Mouse (Mus musculus): ENCODE results near the gene Gpr137. TPM values are rescaled to one million over a fixed set of nuclear protein-coding genes. Genes with fewer than 3 reads are reported as not detected.
A peak's percentile ranks its signal among the peaks of the same experiment; 100 is the strongest.

Gene Gpr137
- polyA plus RNA-seq, 1 experiment from 2014 or later = 26.9 TPM

DNA sequence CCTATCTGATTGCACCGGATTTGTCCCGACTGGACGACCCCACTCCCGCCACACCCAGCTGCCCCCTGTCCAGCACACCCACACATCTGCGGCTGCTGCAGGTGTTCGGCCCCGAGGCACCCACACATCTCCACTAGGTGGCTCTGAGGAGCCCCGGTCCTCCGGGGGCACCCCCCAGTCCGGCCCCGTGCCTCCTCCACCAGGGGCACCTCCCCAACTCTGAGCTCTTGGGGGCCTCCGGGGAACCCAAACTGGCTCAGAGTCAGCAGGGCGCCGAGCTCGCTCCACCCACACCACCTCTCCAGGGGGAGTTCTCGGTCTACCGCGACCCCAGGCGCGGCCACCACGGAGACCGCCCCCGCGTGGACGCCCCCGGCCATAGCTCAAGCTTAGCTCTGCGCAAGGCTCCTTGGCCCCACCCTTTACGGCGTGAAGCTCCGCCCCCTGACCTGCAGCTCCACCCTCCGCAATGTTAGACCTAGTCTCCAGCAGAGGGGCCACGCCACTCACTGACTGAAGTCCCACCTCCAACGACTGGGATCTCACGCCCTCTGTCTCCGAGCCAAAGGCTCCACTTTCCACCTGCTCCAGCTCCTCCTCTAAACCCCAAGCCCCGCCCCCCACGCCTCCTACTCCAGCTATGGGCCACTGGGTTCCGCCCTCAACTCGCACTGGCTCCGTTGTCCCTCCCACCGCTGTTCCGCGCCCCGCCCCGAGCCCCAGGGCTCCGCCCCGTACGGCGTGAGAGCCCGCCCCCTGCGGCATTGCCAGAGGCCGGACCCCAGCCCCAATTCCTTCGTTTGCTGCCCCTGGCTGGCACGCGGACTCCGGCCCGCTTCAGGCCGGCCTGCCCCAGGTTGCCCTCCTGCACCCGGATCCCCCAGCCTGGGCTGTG, 37.5 kb upstream of the Gpr137 start:
- Histone ChIP-seq H3K9ac (peak overlapping the region; percentile 80), H3K4me1 (peaks cover 44% of the 10 kb centered on the region), H3K4me2 (peak overlapping the region; percentile 85), H3K36me3 (peaks cover 47% of the 10 kb centered on the region), H3K9me3 (no peaks in the 10 kb centered on the region), H3K4me3 (peak overlapping the region; percentile 66), H3K27ac (peak overlapping the region; percentile 91), H3K27me3 (no peaks in the 10 kb centered on the region)
- peak; percentile 86 for ATAC-seq (ENCODE audit: insufficient number of reproducible peaks, insufficient read depth, low FRiP score, low TSS enrichment, low read depth)
- under 1% methylated on average over 59 of the region's 59 CpGs for WGBS

DNA sequence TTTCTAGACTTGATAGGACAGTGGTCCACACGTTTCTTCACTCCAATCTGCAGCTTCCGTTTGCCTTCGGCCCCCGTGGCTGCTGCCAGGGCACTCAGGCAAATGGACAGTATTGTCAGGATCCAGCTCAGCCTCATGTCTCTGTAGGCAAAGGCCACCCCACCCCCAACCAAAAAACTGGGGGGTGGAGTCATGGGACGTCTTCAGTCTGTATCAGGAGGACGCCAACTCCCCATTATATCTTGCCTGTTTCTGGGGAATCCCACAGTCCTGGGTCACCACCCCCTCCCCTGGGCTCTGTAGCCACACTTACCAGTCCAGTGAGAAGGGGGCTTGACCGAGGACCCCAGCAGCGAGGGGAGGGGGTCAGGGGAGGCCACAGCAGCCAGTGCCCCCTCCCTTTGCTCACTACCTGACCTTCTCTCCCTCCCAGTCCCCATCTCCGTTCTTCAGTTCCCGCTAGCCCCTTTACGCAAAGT, 36.8 kb upstream of the Gpr137 start:
- no peaks in the 10 kb centered on the region for H3K9me3 ChIP-seq
- whole genome bisulfite sequencing = 14% methylated on average over 11 of the region's 11 CpGs
- peak overlapping the region; percentile 66 for H3K4me3 ChIP-seq
- peak overlapping the region; percentile 91 for H3K27ac ChIP-seq
- H3K4me1 ChIP-seq = peaks cover 46% of the 10 kb centered on the region
- ATAC-seq (ENCODE audit: insufficient number of reproducible peaks, insufficient read depth, low FRiP score, low TSS enrichment, low read depth) = no peak
- H3K27me3 ChIP-seq = no peaks in the 10 kb centered on the region
- peak overlapping the region; percentile 63 for H3K9ac ChIP-seq
- peak overlapping the region; percentile 85 for H3K4me2 ChIP-seq
- peaks cover 43% of the 10 kb centered on the region for H3K36me3 ChIP-seq

DNA sequence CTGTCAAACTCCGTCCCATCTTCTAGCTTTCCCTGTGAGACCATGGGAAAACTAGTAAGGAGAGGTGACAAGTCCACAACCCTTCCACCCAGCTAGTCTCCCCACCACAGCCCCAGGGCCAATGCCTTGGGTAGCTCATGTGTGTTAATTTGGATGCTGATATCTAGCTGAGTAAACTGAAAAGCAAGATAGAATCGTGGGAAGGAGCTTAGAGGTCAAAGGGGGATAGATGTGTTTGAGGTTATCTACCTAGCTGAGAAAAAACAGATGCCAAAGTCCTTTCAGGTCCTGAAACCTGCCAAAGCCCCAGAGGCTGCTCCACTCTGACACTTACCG, 36.3 kb upstream of the Gpr137 start:
- ATAC-seq (ENCODE audit: insufficient number of reproducible peaks, insufficient read depth, low FRiP score, low TSS enrichment, low read depth) = no peak
- H3K27ac ChIP-seq = peak overlapping the region; percentile 91
- H3K9ac ChIP-seq = peak overlapping the region; percentile 63
- peak overlapping the region; percentile 85 for H3K4me2 ChIP-seq
- no peaks in the 10 kb centered on the region for H3K27me3 ChIP-seq
- H3K4me1 ChIP-seq = peaks cover 50% of the 10 kb centered on the region
- 39% methylated on average over 3 of the region's 3 CpGs for WGBS
- H3K36me3 ChIP-seq = peaks cover 38% of the 10 kb centered on the region
- H3K9me3 ChIP-seq = no peaks in the 10 kb centered on the region
- H3K4me3 ChIP-seq = peak overlapping the region; percentile 66

DNA sequence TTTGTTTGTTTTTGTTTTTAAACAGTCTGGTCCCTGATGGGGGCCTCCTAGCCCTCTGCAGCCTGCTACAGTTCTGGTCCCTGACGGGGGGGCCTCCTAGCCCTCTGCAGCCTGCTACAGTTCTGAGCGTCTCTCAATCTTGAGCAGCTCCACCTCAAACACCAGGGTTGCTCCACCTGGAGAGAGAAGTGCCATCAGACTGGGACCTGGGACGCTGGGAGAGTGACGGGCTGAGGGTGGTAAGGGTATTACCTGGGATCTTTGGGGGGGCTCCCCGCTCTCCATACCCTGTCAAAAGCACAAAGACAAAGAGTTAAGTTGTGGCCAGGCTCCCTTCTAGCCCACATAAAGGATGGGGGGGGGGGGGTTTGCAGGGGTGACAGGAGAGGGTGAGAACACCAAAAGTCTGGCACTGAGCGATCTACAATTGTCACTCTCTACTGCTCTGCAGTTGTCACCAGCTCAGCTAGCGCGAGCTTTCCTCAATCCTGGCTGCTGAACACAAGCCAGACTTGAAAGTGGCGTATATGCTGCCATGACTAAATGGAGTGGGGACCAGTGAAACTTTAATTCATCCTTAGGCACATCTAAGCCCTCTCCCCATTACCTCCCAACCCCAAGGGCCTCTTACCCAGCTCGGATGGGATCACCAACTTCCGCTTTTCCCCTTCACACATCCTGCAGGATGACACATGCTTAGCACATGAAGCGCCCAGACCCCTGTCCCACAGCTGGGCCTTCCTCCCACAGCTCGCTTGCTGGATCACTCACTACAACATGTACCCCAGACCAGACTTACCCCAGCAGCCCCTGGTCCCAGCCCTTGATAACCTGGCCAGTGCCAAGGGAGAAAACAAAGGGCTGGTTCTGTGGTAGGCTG, 35.7 kb upstream of the Gpr137 start:
- Histone ChIP-seq H3K9me3 (no peaks in the 10 kb centered on the region), H3K4me3 (peak overlapping the region; percentile 66; the same call in 1 of the 2 replicates), H3K27me3 (no peaks in the 10 kb centered on the region), H3K36me3 (peaks cover 33% of the 10 kb centered on the region), H3K4me2 (peak overlapping the region; percentile 85), H3K4me1 (peaks cover 50% of the 10 kb centered on the region), H3K27ac (peak overlapping the region; percentile 41; the same call in 1 of the 2 replicates), H3K9ac (peak overlapping the region; percentile 63; the same call in 1 of the 2 replicates)
- 77% methylated on average over 13 of the region's 13 CpGs for WGBS
- no peak for ATAC-seq (ENCODE audit: insufficient number of reproducible peaks, insufficient read depth, low FRiP score, low TSS enrichment, low read depth)

DNA sequence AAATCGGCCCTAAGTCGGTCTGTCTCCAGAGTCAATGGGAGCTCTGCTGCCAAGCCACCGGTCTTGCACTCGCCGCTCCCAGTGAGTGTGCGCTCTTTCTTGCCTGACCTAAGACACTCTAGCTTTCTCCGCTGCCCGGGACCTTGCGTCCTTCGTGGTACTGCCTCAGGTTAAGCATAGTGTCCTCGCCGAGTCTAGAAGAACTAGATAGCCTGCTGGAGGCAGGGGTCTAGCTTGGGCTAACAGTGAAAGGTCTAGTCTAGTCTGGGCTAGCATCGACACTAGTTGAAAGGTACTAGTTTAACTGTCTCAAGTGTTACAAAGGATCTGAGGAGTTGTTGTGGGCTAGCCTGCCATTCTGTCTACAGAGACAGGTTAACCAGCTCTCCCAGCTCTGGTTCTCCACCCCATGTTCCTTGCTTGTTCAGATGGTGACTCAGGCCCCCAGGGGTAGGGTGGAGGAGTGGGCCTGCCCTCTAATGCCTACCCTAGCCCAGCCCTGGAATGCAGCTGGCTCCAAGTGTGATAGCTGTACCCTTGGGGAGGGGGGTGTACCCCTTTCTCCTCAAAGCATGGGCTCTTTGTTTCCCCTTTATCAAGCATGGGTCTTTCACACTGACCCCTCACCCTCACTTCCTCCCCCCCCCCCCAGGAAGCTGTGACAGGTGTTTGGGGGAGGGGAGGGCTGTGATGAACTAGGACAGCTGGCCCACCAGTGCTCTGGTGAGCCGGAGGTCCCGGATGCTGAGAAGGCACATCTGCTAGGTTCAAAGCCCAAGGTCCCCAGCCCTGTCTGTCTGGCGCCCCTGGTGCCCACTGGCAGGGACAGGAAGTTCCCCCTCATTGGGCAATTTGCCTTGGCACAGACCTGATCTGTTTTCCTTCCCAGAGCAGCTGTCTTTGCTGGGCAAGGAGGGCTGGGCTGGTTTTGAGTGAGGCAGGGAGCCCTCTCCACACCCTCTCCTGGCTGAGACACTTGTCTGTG, 33.5 kb upstream of the Gpr137 start, which contains the start of gene Plcb3:
Gene Plcb3 (minus strand): TSS at position 934 of the 985 bp plus-strand sequence.
- Histone ChIP-seq H3K36me3 (peaks cover 23% of the 10 kb centered on the region), H3K27ac (peak within 1 kb of the TSS; percentile 89), H3K9ac (peak within 1 kb of the TSS; percentile 83), H3K4me1 (peaks cover 65% of the 10 kb centered on the region), H3K4me2 (peak within 1 kb of the TSS; percentile 90), H3K9me3 (no peaks in the 10 kb centered on the region), H3K27me3 (no peaks in the 10 kb centered on the region), H3K4me3 (peak within 1 kb of the TSS; percentile 72)
- no peak for ATAC-seq (ENCODE audit: insufficient number of reproducible peaks, insufficient read depth, low FRiP score, low TSS enrichment, low read depth)
- under 1% methylated on average over 16 of the region's 16 CpGs for WGBS

DNA sequence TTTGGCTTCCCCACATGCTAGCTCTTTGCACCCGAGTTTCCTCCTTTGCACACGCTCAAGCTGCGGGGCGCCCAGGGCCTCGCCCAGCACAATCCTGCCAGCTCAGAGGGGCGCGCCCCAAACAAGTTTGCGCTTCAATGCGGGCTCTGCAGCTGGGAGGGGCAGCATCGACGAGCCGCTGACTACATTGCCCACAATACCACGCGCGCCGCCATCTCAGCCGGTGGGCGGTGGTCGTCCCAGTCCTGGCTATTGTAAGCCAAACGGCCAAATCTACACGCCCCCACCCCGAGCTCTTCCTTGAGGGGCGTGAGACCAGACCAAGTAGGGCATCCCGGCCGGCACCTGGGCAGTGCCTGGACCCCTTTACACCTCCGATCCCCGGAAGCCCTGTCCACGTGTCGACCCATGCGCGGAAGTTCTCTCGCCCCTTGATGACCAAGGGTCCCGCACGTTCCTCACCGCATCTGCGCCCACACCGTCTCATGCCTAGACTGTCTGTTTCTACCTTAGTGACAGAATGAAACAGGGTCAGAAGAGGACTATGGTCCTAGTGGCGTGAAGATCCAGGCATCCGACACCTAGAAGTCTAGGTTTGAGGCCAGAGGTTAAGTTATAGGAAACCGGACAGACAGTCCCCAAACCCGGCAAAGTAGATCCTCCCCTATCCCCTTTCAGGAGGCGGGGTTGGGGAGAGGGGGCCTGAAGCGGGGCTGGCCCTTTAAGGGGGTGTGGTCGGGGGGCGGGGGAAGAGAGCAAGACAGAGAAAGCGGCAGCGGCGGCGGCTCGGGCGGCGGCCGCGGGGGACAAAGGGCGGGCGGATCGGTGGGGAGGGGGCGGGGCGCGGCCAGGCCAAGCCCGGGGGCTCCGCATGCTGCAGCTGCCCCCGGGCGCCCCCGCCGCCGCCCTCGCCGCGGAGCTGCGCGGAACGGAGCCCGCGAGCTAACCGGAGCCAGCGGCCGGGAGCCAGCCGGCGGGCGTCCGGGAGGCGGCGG, 32.2 kb upstream of the Gpr137 start, which contains the start of gene Ppp1r14b:
Gene Ppp1r14b (plus strand): TSS at position 758 of the 995 bp plus-strand sequence.
- Histone ChIP-seq H3K27me3 (no peaks in the 10 kb centered on the region), H3K27ac (peak within 1 kb of the TSS; percentile 89), H3K4me1 (peaks cover 73% of the 10 kb centered on the region), H3K4me2 (peak within 1 kb of the TSS; percentile 90), H3K9me3 (no peaks in the 10 kb centered on the region), H3K36me3 (peaks cover 23% of the 10 kb centered on the region), H3K4me3 (peak within 1 kb of the TSS; percentile 72), H3K9ac (peak within 1 kb of the TSS; percentile 83)
- WGBS = under 1% methylated on average over 82 of the region's 84 CpGs
- ATAC-seq (ENCODE audit: insufficient number of reproducible peaks, insufficient read depth, low FRiP score, low TSS enrichment, low read depth) = peak; percentile 63

GRCm38 (mm10) chr19:6973581-6974190, 31.4 kb upstream of the Gpr137 start:
- no peak for ATAC-seq (ENCODE audit: insufficient number of reproducible peaks, insufficient read depth, low FRiP score, low TSS enrichment, low read depth)
- Histone ChIP-seq H3K27me3 (no peaks in the 10 kb centered on the region), H3K27ac (peak overlapping the region; percentile 60), H3K4me2 (peak overlapping the region; percentile 90), H3K4me1 (peaks cover 72% of the 10 kb centered on the region), H3K9ac (peak overlapping the region; percentile 83), H3K4me3 (peak overlapping the region; percentile 72), H3K36me3 (peaks cover 21% of the 10 kb centered on the region), H3K9me3 (no peaks in the 10 kb centered on the region)
- 37% methylated on average over 12 of the region's 12 CpGs for WGBS

DNA sequence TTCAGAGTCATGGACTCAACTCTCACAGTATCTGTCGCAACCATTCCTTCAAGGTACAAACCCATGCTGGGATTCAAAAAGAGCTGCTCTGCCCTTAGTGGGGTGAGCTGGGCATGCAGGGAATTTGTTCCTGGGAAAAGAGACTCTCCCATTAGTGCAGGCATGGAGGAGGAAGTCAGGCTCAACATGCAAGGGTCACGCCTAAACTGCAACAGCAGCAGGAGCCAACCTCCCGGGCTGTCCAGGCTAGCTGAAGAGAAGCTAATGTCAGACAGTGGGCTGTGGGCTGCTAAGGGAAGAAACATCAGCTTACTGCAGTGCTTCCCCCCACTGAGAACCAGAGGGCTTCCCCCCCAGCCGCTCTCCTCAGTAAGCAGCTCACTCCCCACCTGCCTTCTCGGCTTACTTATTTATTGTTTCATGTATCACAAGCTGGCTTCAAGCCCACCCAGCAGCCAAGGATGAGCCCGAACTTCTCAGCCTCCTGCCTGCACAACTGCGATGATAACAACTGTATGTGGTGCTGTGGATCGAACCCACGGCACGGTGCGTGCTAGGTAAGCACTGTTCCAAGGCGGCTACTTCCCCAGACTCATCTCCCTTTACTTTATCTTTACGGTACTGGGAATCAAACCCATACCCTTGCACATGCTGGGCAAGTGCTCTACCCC, 30.1 kb upstream of the Gpr137 start:
- H3K27ac ChIP-seq = no peak overlapping the region
- no peaks in the 10 kb centered on the region for H3K27me3 ChIP-seq
- no peak overlapping the region for H3K9ac ChIP-seq
- no peak for ATAC-seq (ENCODE audit: insufficient number of reproducible peaks, insufficient read depth, low FRiP score, low TSS enrichment, low read depth)
- no peak overlapping the region for H3K4me3 ChIP-seq
- H3K9me3 ChIP-seq = no peaks in the 10 kb centered on the region
- WGBS = 76% methylated on average over 13 of the region's 13 CpGs
- H3K36me3 ChIP-seq = peaks cover 7% of the 10 kb centered on the region
- H3K4me2 ChIP-seq = no peak overlapping the region
- H3K4me1 ChIP-seq = peaks cover 71% of the 10 kb centered on the region

GRCm38 (mm10) chr19:6971644-6972043, 29.4 kb upstream of the Gpr137 start:
- 24% methylated on average over 6 of the region's 6 CpGs for WGBS
- H3K27ac ChIP-seq = peak overlapping the region; percentile 11; the same call in 1 of the 2 replicates
- H3K4me2 ChIP-seq = no peak overlapping the region
- H3K9ac ChIP-seq = peak overlapping the region; percentile 41; the same call in 1 of the 2 replicates
- H3K27me3 ChIP-seq = no peaks in the 10 kb centered on the region
- H3K9me3 ChIP-seq = no peaks in the 10 kb centered on the region
- peaks cover 65% of the 10 kb centered on the region for H3K4me1 ChIP-seq
- no peak overlapping the region for H3K4me3 ChIP-seq
- peaks cover 7% of the 10 kb centered on the region; the same call in 1 of the 2 replicates for H3K36me3 ChIP-seq
- no peak for ATAC-seq (ENCODE audit: insufficient number of reproducible peaks, insufficient read depth, low FRiP score, low TSS enrichment, low read depth)

Measured in embryonic facial prominence, embryonic 13.5 days (tissue).